Mouse (Mus musculus) heart, postnatal 0 days (tissue): ENCODE data around the gene Rbfox3. TPM values are rescaled to one million over a fixed set of nuclear protein-coding genes. Genes with fewer than 3 reads are reported as not detected.

ENCODE experiments used
- ATAC-seq: fragments of 200-750 bp; cut with Nextera tagmentation; 2 replicates; pipeline ENCODE4 v1.8.0; 2017; ENCODE audit warnings: low read depth, moderate number of reproducible peaks, moderate library complexity; ENCODE audit not compliant: insufficient read depth
- DNase-seq: peaks from one replicate; pipeline ENCODE4 v3.0.0-alpha.2; 2016; ENCODE audit warnings: low spot score
- H3K27ac ChIP-seq: fragments of 300-500 bp; sonication (generic); 2 replicates; pipeline ENCODE4 v1.5.1; 2014; ENCODE audit warnings: low read depth, mild to moderate bottlenecking
- H3K27me3 ChIP-seq: fragments of 300-500 bp; sonication (generic); 2 replicates; pipeline ENCODE4 v1.6.1; 2014; ENCODE audit warnings: low read length, mixed read lengths; ENCODE audit not compliant: control insufficient read depth, insufficient read depth
- H3K36me3 ChIP-seq: fragments of 300-500 bp; sonication (generic); replicated peaks from 2 replicates; pipeline ENCODE4 v1.6.1; 2014; ENCODE audit warnings: low read length, mixed read lengths; ENCODE audit not compliant: control insufficient read depth, insufficient read depth
- H3K4me1 ChIP-seq: fragments of 300-500 bp; sonication (generic); 2 replicates; pipeline ENCODE4 v1.6.1; 2014; ENCODE audit warnings: antibody characterized with exemption; ENCODE audit not compliant: control insufficient read depth, insufficient read depth
- H3K4me2 ChIP-seq: fragments of 300-500 bp; sonication (generic); 2 replicates; pipeline ENCODE4 v1.6.1; 2014; ENCODE audit warnings: low read depth, mild to moderate bottlenecking, low read length, moderate library complexity
- H3K4me3 ChIP-seq: fragments of 300-500 bp; sonication (generic); 2 replicates; pipeline ENCODE4 v1.5.1; 2014; ENCODE audit warnings: low read depth, low read length
- H3K9ac ChIP-seq: fragments of 300-500 bp; sonication (generic); replicated peaks from 2 replicates; pipeline ENCODE4 v1.6.1; 2014; ENCODE audit warnings: low read depth, low read length, mixed read lengths
- H3K9me3 ChIP-seq: fragments of 300-500 bp; sonication (generic); replicated peaks from 2 replicates; pipeline ENCODE4 v1.6.1; 2016; ENCODE audit warnings: low read length; ENCODE audit not compliant: control insufficient read depth
- CTCF ChIP-seq: IDR thresholded peaks from 2 replicates; pipeline ENCODE4 v1.5.1; 2016; ENCODE audit warnings: antibody characterized with exemption, control low read depth, low read depth
- EP300 ChIP-seq: IDR thresholded peaks from 2 replicates; pipeline ENCODE4 v1.6.1; 2016; ENCODE audit warnings: antibody characterized with exemption, low read depth
- WGBS: fragments of 180-500 bp; shearing (Covaris S2); extraction: QIAGEN DNeasy Blood & Tissue Kit; methylation state at CpG from one replicate; pipeline ENCODE4 v1.1.7; 2014; 5-methylcytosine and 5-hydroxymethylcytosine counted together
- polyA plus RNA-seq: library from polyadenylated mRNA; unstranded; fragments of >200 nt; fragmentation: Nextera tagmentation; extraction: Ambion mirVana; gene quantifications from 2 replicates; pipeline ENCODE4 v1.2.1, GENCODE M21; 2015
- total RNA-seq: library from RNA; depleted of rRNA; stranded (reverse); fragments of >200 nt; gene quantifications from 2 replicates; pipeline ENCODE4 v1.2.3, GENCODE M21; 2014; ENCODE audit warnings: low replicate concordance

The Rbfox3 gene
- total and polyA plus RNA-seq, 2 experiments from 2014 or later: 0.08 to 1.2 TPM

DNA sequence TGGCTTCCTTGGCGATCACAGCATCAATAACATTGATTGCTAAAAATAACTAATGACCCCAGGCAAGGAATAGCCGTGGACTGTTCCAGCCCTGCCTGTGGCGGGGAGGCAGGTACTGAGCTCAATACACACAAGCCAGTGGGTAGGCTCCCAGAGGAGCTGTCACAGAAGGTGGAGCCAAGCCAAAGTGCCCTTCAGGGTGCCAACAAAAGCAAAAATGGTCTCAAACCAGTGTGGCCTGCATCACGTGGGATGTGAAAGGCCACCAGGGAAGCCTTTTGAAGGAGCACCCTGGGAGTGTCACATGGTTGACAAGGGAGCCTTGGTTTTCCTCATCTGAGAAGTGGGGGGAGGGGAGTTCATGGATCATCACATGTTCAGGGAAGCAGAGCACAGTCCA is 255.6 kb downstream of the Rbfox3 start:
- no peaks in the 10 kb centered on the region for H3K4me1 ChIP-seq
- no peak overlapping the region for H3K27ac ChIP-seq
- H3K4me2 ChIP-seq: no peak overlapping the region
- WGBS: 38% methylated on average over 4 of the region's 4 CpGs
- H3K9me3 ChIP-seq: no peaks in the 10 kb centered on the region
- no peak overlapping the region for H3K9ac ChIP-seq
- no peak for DNase-seq
- no peak for ATAC-seq
- H3K4me3 ChIP-seq: no peak overlapping the region
- no peaks in the 10 kb centered on the region for H3K36me3 ChIP-seq
- H3K27me3 ChIP-seq: peaks cover 3% of the 10 kb centered on the region; the same call in 1 of the 2 replicates
- no peak for TF ChIP-seq CTCF

- ATAC-seq: no peak
- Histone ChIP-seq H3K4me2 (no peak overlapping the region), H3K4me1 (no peaks in the 10 kb centered on the region), H3K36me3 (no peaks in the 10 kb centered on the region), H3K4me3 (no peak overlapping the region), H3K27me3 (no peaks in the 10 kb centered on the region), H3K27ac (no peak overlapping the region), H3K9ac (no peak overlapping the region), H3K9me3 (no peaks in the 10 kb centered on the region)
- no peak for DNase-seq
- 76% methylated on average over 14 of the region's 14 CpGs for WGBS
- TF ChIP-seq EP300 (no peak), CTCF (no peak)
Measured at GRCm38 (mm10) chr11:118653521-118654318, 257.7 kb downstream of the Rbfox3 start.

- no peak overlapping the region for H3K4me2 ChIP-seq
- WGBS: 68% methylated on average over 13 of the region's 13 CpGs
- no peaks in the 10 kb centered on the region for H3K9me3 ChIP-seq
- no peak overlapping the region for H3K27ac ChIP-seq
- TF ChIP-seq EP300 (no peak), CTCF (no peak)
- no peaks in the 10 kb centered on the region for H3K36me3 ChIP-seq
- no peaks in the 10 kb centered on the region for H3K27me3 ChIP-seq
- H3K4me1 ChIP-seq: no peaks in the 10 kb centered on the region
- DNase-seq: no peak
- no peak overlapping the region for H3K4me3 ChIP-seq
- no peak overlapping the region for H3K9ac ChIP-seq
- ATAC-seq: no peak
Measured at GRCm38 (mm10) chr11:118652401-118653240, 258.8 kb downstream of the Rbfox3 start.

DNA sequence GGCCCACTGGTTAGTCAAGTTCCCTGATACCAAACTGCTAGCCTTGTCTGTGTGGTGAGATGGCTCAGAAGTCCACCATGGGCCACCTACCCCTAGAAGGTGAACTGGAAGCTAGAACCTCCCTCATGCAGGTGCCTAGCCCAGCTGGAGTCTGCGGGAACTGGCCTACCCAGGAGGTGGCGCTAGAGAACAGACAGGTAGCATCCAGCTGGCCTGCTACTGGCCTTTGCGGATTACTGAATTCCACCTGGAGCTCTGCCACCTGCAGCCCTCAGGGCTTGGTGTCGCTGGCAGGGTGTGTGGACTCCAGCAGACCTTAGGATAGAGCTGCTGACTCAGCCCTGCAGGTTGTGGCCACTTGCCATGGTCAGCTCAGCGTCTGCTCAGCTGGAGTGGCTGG is 263.0 kb downstream of the Rbfox3 start:
- no peaks in the 10 kb centered on the region for H3K27me3 ChIP-seq
- ATAC-seq (no peak), DNase-seq (no peak)
- no peaks in the 10 kb centered on the region for H3K36me3 ChIP-seq
- no peak overlapping the region for H3K27ac ChIP-seq
- H3K4me3 ChIP-seq: no peak overlapping the region
- no peak overlapping the region for H3K4me2 ChIP-seq
- H3K9me3 ChIP-seq: no peaks in the 10 kb centered on the region
- TF ChIP-seq EP300 (no peak), CTCF (peak; percentile 41; the same call in 1 of the 2 replicates)
- 17% methylated on average over 5 of the region's 5 CpGs for WGBS
- no peaks in the 10 kb centered on the region for H3K4me1 ChIP-seq
- no peak overlapping the region for H3K9ac ChIP-seq

- no peak overlapping the region for H3K4me3 ChIP-seq
- ATAC-seq: no peak
- no peak for DNase-seq
- no peaks in the 10 kb centered on the region for H3K4me1 ChIP-seq
- no peaks in the 10 kb centered on the region for H3K9me3 ChIP-seq
- no peaks in the 10 kb centered on the region for H3K36me3 ChIP-seq
- 73% methylated on average over 3 of the region's 3 CpGs for WGBS
- H3K9ac ChIP-seq: no peak overlapping the region
- no peak overlapping the region for H3K27ac ChIP-seq
- H3K27me3 ChIP-seq: no peaks in the 10 kb centered on the region
- no peak overlapping the region for H3K4me2 ChIP-seq
- TF ChIP-seq EP300: no peak
- TF ChIP-seq CTCF: no peak
Measured at GRCm38 (mm10) chr11:118646864-118647263, 264.5 kb downstream of the Rbfox3 start.
